Mouse (Mus musculus) G1E (cell line): ENCODE measurements around the gene Ccdc96. TPM values are rescaled to one million over a fixed set of nuclear protein-coding genes. Genes with fewer than 3 reads are reported as not detected.

Experiments used
- ATAC-seq: 2 replicates; pipeline ENCODE4 v1.8.0; 2016; ENCODE audit warnings: mild to moderate bottlenecking; ENCODE audit not compliant: insufficient number of reproducible peaks, poor library complexity, low FRiP score, severe bottlenecking; ENCODE audit errors: extremely low read depth
- DNase-seq: peaks from one replicate; pipeline ENCODE4 v3.0.0; 2012; ENCODE audit warnings: low spot score
- H3K27me3 ChIP-seq: 2 replicates; pipeline ENCODE4 v1.6.1; 2012; ENCODE audit warnings: mild to moderate bottlenecking, low read length, inconsistent platforms; ENCODE audit not compliant: insufficient read depth
- H3K36me3 ChIP-seq: replicated peaks from 2 replicates; pipeline ENCODE3; 2012; ENCODE audit warnings: mild to moderate bottlenecking, inconsistent platforms
- H3K4me1 ChIP-seq: 2 replicates; pipeline ENCODE4 v1.6.1; 2012; ENCODE audit warnings: low read depth, low read length, inconsistent platforms, mixed read lengths; ENCODE audit not compliant: insufficient read depth
- H3K4me3 ChIP-seq: 2 replicates; pipeline ENCODE4 v1.5.1; 2012; ENCODE audit warnings: low read depth, mild to moderate bottlenecking, inconsistent platforms, low read length, moderate library complexity, mixed read lengths
- H3K9me3 ChIP-seq: replicated peaks from 2 replicates; pipeline ENCODE4 v1.6.1; 2012; ENCODE audit warnings: inconsistent platforms
- CTCF ChIP-seq: IDR thresholded peaks from 2 replicates; pipeline ENCODE4 v1.5.1; 2012; ENCODE audit warnings: low read depth, low read length, inconsistent platforms, mixed read lengths
- GATA1 ChIP-seq: IDR thresholded peaks from 2 replicates; pipeline ENCODE4 v1.6.1; 2012; ENCODE audit warnings: borderline replicate concordance, low read length, inconsistent platforms, mixed read lengths
- GATA2 ChIP-seq: IDR thresholded peaks from 2 replicates; pipeline ENCODE4 v1.6.1; 2012; ENCODE audit warnings: low read depth, low read length, inconsistent platforms, borderline replicate concordance
- POLR2AphosphoS5 ChIP-seq: IDR thresholded peaks from 2 replicates; pipeline ENCODE4 v1.6.1; 2012; ENCODE audit warnings: low read depth, low read length, inconsistent platforms; ENCODE audit not compliant: insufficient replicate concordance
- TAL1 ChIP-seq: conservative IDR thresholded peaks from 2 replicates; pipeline ENCODE4 v1.6.1; 2012; ENCODE audit warnings: low read depth, low read length, inconsistent platforms, mixed read lengths
- polyA plus RNA-seq: library from polyadenylated mRNA; stranded (reverse); fragments of >175 nt; gene quantifications from 2 replicates; pipeline ENCODE4 v1.2.3, GENCODE M21; 2012
- total RNA-seq, 2 experiments: library from RNA; stranded (forward) in 1 of 2; stranded (reverse) in 1 of 2; fragments of 200-1000 nt in 1 of 2; fragments of >200 nt in 1 of 2; fragmentation: Nextera tagmentation in 1 of 2; gene quantifications; 2 replicates each; pipeline ENCODE4 v1.2.3; 2014 to 2017

The Ccdc96 gene
- total and polyA plus RNA-seq, 3 experiments = 0.25 to 0.60 TPM; not detected in 1

GRCm38 (mm10) chr5:36471206-36471605 is 13.2 kb upstream of the Ccdc96 start:
- peaks cover 83% of the 10 kb centered on the region for H3K36me3 ChIP-seq
- H3K4me1 ChIP-seq = peaks cover 18% of the 10 kb centered on the region

GRCm38 (mm10) chr5:36472876-36473655 is 11.3 kb upstream of the Ccdc96 start:
- Histone ChIP-seq H3K36me3 (peaks cover 89% of the 10 kb centered on the region), H3K4me3 (no peak overlapping the region), H3K27me3 (no peaks in the 10 kb centered on the region), H3K4me1 (peaks cover 11% of the 10 kb centered on the region; the same call in 1 of the 2 replicates), H3K9me3 (no peaks in the 10 kb centered on the region)
- TF ChIP-seq CTCF (no peak), GATA2 (no peak), TAL1 (no peak), POLR2AphosphoS5 (no peak), GATA1 (no peak)
- DNase-seq (no peak), ATAC-seq (no peak)

More at GRCm38 (mm10) chr5:36471206-36471605, 13.2 kb upstream of the Ccdc96 start:
- DNase-seq (no peak), ATAC-seq (no peak)
- no peak for TF ChIP-seq POLR2AphosphoS5
- no peak for TF ChIP-seq TAL1
- no peak for TF ChIP-seq CTCF
- TF ChIP-seq GATA2 = no peak
- TF ChIP-seq GATA1 = no peak
- H3K9me3 ChIP-seq = no peaks in the 10 kb centered on the region
- no peak overlapping the region for H3K4me3 ChIP-seq
- H3K27me3 ChIP-seq = no peaks in the 10 kb centered on the region

GRCm38 (mm10) chr5:36474283-36474682 is 10.1 kb upstream of the Ccdc96 start:
- ATAC-seq (no peak; the same call in 1 of the 2 replicates), DNase-seq (no peak)
- no peak overlapping the region for H3K4me3 ChIP-seq
- no peaks in the 10 kb centered on the region for H3K27me3 ChIP-seq
- H3K36me3 ChIP-seq = peaks cover 89% of the 10 kb centered on the region
- no peaks in the 10 kb centered on the region for H3K9me3 ChIP-seq
- no peak for TF ChIP-seq TAL1
- no peak for TF ChIP-seq POLR2AphosphoS5
- peak; percentile 67 for TF ChIP-seq CTCF
- no peak for TF ChIP-seq GATA2
- TF ChIP-seq GATA1 = no peak
- peaks cover 13% of the 10 kb centered on the region for H3K4me1 ChIP-seq

- no peaks in the 10 kb centered on the region for H3K27me3 ChIP-seq
- H3K4me1 ChIP-seq = peaks cover 41% of the 10 kb centered on the region
- H3K36me3 ChIP-seq = peaks cover 88% of the 10 kb centered on the region
- H3K9me3 ChIP-seq = no peaks in the 10 kb centered on the region
- TF ChIP-seq POLR2AphosphoS5 (no peak), CTCF (no peak), GATA1 (no peak), GATA2 (no peak), TAL1 (no peak)
- no peak for ATAC-seq
- no peak for DNase-seq
- no peak overlapping the region for H3K4me3 ChIP-seq
Observed at GRCm38 (mm10) chr5:36477486-36477885, 6.9 kb upstream of the Ccdc96 start.

GRCm38 (mm10) chr5:36478540-36479420 is 5.6 kb upstream of the Ccdc96 start:
- H3K4me3 ChIP-seq = no peak overlapping the region
- H3K9me3 ChIP-seq = no peaks in the 10 kb centered on the region
- TF ChIP-seq TAL1 (no peak), POLR2AphosphoS5 (no peak), GATA2 (no peak), GATA1 (no peak), CTCF (no peak)
- peaks cover 81% of the 10 kb centered on the region for H3K36me3 ChIP-seq
- no peaks in the 10 kb centered on the region for H3K27me3 ChIP-seq
- no peak for ATAC-seq
- peaks cover 54% of the 10 kb centered on the region for H3K4me1 ChIP-seq
- no peak for DNase-seq

- DNase-seq = no peak
- Histone ChIP-seq H3K36me3 (peaks cover 75% of the 10 kb centered on the region), H3K9me3 (no peaks in the 10 kb centered on the region), H3K27me3 (no peaks in the 10 kb centered on the region), H3K4me3 (no peak overlapping the region), H3K4me1 (peaks cover 57% of the 10 kb centered on the region)
- ATAC-seq = no peak
- no peak for TF ChIP-seq CTCF
- no peak for TF ChIP-seq GATA1
- no peak for TF ChIP-seq TAL1
- TF ChIP-seq GATA2 = no peak
- TF ChIP-seq POLR2AphosphoS5 = no peak
Observed at GRCm38 (mm10) chr5:36479735-36480134, 4.7 kb upstream of the Ccdc96 start.
